Mouse (Mus musculus) forebrain, embryonic 16.5 days (tissue): ENCODE data around the gene Blnk. TPM values are rescaled to one million over a fixed set of nuclear protein-coding genes. Genes with fewer than 3 reads are reported as not detected.

ENCODE experiments used
- ATAC-seq: fragments of 200-750 bp; cut with Nextera tagmentation; 2 replicates; pipeline ENCODE4 v1.8.0; 2017; ENCODE audit warnings: mild to moderate bottlenecking, moderate library complexity
- H3K27ac ChIP-seq: fragments of 300-500 bp; sonication (generic); 2 replicates; pipeline ENCODE4 v1.5.1; 2014; ENCODE audit warnings: low read length, control low read depth
- H3K27me3 ChIP-seq: fragments of 300-500 bp; sonication (generic); replicated peaks from 2 replicates; pipeline ENCODE4 v1.6.1; 2014; ENCODE audit warnings: low read length; ENCODE audit not compliant: control insufficient read depth, insufficient read depth
- H3K36me3 ChIP-seq: fragments of 300-500 bp; sonication (generic); 2 replicates; pipeline ENCODE4 v1.6.1; 2014; ENCODE audit not compliant: control insufficient read depth, insufficient read depth
- H3K4me1 ChIP-seq: fragments of 300-500 bp; sonication (generic); replicated peaks from 2 replicates; pipeline ENCODE4 v1.6.1; 2014; ENCODE audit warnings: low read length; ENCODE audit not compliant: control insufficient read depth, insufficient read depth
- H3K4me2 ChIP-seq: fragments of 300-500 bp; sonication (generic); 2 replicates; pipeline ENCODE4 v1.6.1; 2014; ENCODE audit warnings: mild to moderate bottlenecking, low read length, control low read depth
- H3K4me3 ChIP-seq: fragments of 300-500 bp; sonication (generic); replicated peaks from 2 replicates; pipeline ENCODE4 v1.5.1; 2014; ENCODE audit warnings: mild to moderate bottlenecking, low read length, control low read depth
- H3K9ac ChIP-seq: fragments of 300-500 bp; sonication (generic); replicated peaks from 2 replicates; pipeline ENCODE4 v1.6.1; 2014; ENCODE audit warnings: low read depth, low read length, control low read depth
- H3K9me3 ChIP-seq: fragments of 300-500 bp; sonication (generic); 2 replicates; pipeline ENCODE4 v1.6.1; 2016; ENCODE audit warnings: low read length; ENCODE audit not compliant: control insufficient read depth
- WGBS: fragments of 180-500 bp; shearing (Covaris S2); extraction: QIAGEN DNeasy Blood & Tissue Kit; methylation state at CpG from one replicate; pipeline ENCODE4 v1.1.7; 2014; 5-methylcytosine and 5-hydroxymethylcytosine counted together
- polyA plus RNA-seq: library from polyadenylated mRNA; unstranded; fragments of >200 nt; fragmentation: Nextera tagmentation; extraction: Ambion mirVana; gene quantifications from 2 replicates; pipeline ENCODE4 v1.2.1, GENCODE M21; 2015

The Blnk gene
- polyA plus RNA-seq, 1 experiment from 2014 or later = 0.56 TPM

GRCm38 (mm10) chr19:41026551-41026950, 32.2 kb upstream of the Blnk start:
- no peak for ATAC-seq
- Histone ChIP-seq H3K4me2 (no peak overlapping the region), H3K4me1 (0 out of 2 replicates have a peak, but pooled peaks cover 3% of the 10 kb centered on the region), H3K4me3 (no peak overlapping the region), H3K36me3 (no peaks in the 10 kb centered on the region), H3K27ac (no peak overlapping the region), H3K9me3 (no peaks in the 10 kb centered on the region), H3K27me3 (no peaks in the 10 kb centered on the region), H3K9ac (no peak overlapping the region)
- 86% methylated on average over 8 of the region's 8 CpGs for WGBS

GRCm38 (mm10) chr19:41022244-41022643, 27.9 kb upstream of the Blnk start:
- Histone ChIP-seq H3K9ac (no peak overlapping the region), H3K36me3 (no peaks in the 10 kb centered on the region), H3K4me1 (0 out of 2 replicates have a peak, but pooled peaks cover 3% of the 10 kb centered on the region), H3K9me3 (no peaks in the 10 kb centered on the region), H3K27ac (no peak overlapping the region), H3K4me2 (no peak overlapping the region), H3K27me3 (no peaks in the 10 kb centered on the region), H3K4me3 (no peak overlapping the region)
- 60% methylated on average over 4 of the region's 4 CpGs for WGBS
- no peak for ATAC-seq

- no peaks in the 10 kb centered on the region for H3K27me3 ChIP-seq
- no peak overlapping the region for H3K27ac ChIP-seq
- 73% methylated on average over 3 of the region's 3 CpGs for WGBS
- H3K4me3 ChIP-seq = no peak overlapping the region
- H3K9ac ChIP-seq = no peak overlapping the region
- H3K4me1 ChIP-seq = peaks cover 6% of the 10 kb centered on the region
- no peaks in the 10 kb centered on the region for H3K36me3 ChIP-seq
- H3K4me2 ChIP-seq = no peak overlapping the region
- no peak for ATAC-seq
- no peaks in the 10 kb centered on the region for H3K9me3 ChIP-seq
Observed at GRCm38 (mm10) chr19:41020537-41020936, 26.2 kb upstream of the Blnk start.

GRCm38 (mm10) chr19:41019164-41019675, 24.9 kb upstream of the Blnk start:
- H3K9ac ChIP-seq = no peak overlapping the region
- WGBS = 80% methylated on average over 5 of the region's 5 CpGs
- no peak overlapping the region for H3K27ac ChIP-seq
- H3K4me1 ChIP-seq = peaks cover 6% of the 10 kb centered on the region
- no peak overlapping the region for H3K4me2 ChIP-seq
- no peaks in the 10 kb centered on the region; the same call in 1 of the 2 replicates for H3K27me3 ChIP-seq
- H3K9me3 ChIP-seq = no peaks in the 10 kb centered on the region
- no peak overlapping the region for H3K4me3 ChIP-seq
- H3K36me3 ChIP-seq = no peaks in the 10 kb centered on the region
- ATAC-seq = no peak

GRCm38 (mm10) chr19:41015951-41016716, 21.8 kb upstream of the Blnk start:
- peaks cover 3% of the 10 kb centered on the region; the same call in 1 of the 2 replicates for H3K27me3 ChIP-seq
- H3K4me2 ChIP-seq = peak overlapping the region; percentile 43
- H3K36me3 ChIP-seq = no peaks in the 10 kb centered on the region
- H3K4me1 ChIP-seq = peaks cover 4% of the 10 kb centered on the region
- H3K4me3 ChIP-seq = no peak overlapping the region
- no peak overlapping the region for H3K9ac ChIP-seq
- WGBS = 16% methylated on average over 14 of the region's 14 CpGs
- no peak overlapping the region for H3K27ac ChIP-seq
- peak; percentile 82 for ATAC-seq
- no peaks in the 10 kb centered on the region for H3K9me3 ChIP-seq

- no peak overlapping the region for H3K9ac ChIP-seq
- WGBS = 20% methylated on average over 9 of the region's 9 CpGs
- no peaks in the 10 kb centered on the region for H3K36me3 ChIP-seq
- H3K4me3 ChIP-seq = no peak overlapping the region
- no peak overlapping the region for H3K4me2 ChIP-seq
- H3K4me1 ChIP-seq = peaks cover 4% of the 10 kb centered on the region
- H3K27ac ChIP-seq = no peak overlapping the region
- ATAC-seq = no peak
- no peaks in the 10 kb centered on the region for H3K9me3 ChIP-seq
- peaks cover 3% of the 10 kb centered on the region; the same call in 1 of the 2 replicates for H3K27me3 ChIP-seq
Observed at GRCm38 (mm10) chr19:41014003-41014402, 19.7 kb upstream of the Blnk start.

- Histone ChIP-seq H3K36me3 (no peaks in the 10 kb centered on the region), H3K9me3 (no peaks in the 10 kb centered on the region), H3K27ac (no peak overlapping the region), H3K27me3 (peaks cover 3% of the 10 kb centered on the region; the same call in 1 of the 2 replicates), H3K4me2 (no peak overlapping the region), H3K9ac (no peak overlapping the region), H3K4me3 (no peak overlapping the region), H3K4me1 (peaks cover 4% of the 10 kb centered on the region)
- ATAC-seq = no peak
- 2% methylated on average over 5 of the region's 5 CpGs for WGBS
Observed at GRCm38 (mm10) chr19:41013591-41013990, 19.3 kb upstream of the Blnk start.

GRCm38 (mm10) chr19:41011676-41012075, 17.3 kb upstream of the Blnk start:
- 32% methylated on average over 5 of the region's 5 CpGs for WGBS
- Histone ChIP-seq H3K9ac (no peak overlapping the region), H3K4me2 (no peak overlapping the region), H3K27me3 (peaks cover 3% of the 10 kb centered on the region; the same call in 1 of the 2 replicates), H3K9me3 (no peaks in the 10 kb centered on the region), H3K27ac (no peak overlapping the region), H3K4me3 (no peak overlapping the region), H3K4me1 (peaks cover 4% of the 10 kb centered on the region), H3K36me3 (no peaks in the 10 kb centered on the region)
- no peak for ATAC-seq

GRCm38 (mm10) chr19:41008674-41009395, 14.5 kb upstream of the Blnk start:
- H3K4me1 ChIP-seq = no peaks in the 10 kb centered on the region
- WGBS = 91% methylated on average over 5 of the region's 5 CpGs
- H3K36me3 ChIP-seq = no peaks in the 10 kb centered on the region

More at GRCm38 (mm10) chr19:41008674-41009395, 14.5 kb upstream of the Blnk start:
- H3K27ac ChIP-seq = no peak overlapping the region
- H3K9me3 ChIP-seq = no peaks in the 10 kb centered on the region
- no peak for ATAC-seq
- no peak overlapping the region for H3K9ac ChIP-seq
- H3K4me2 ChIP-seq = no peak overlapping the region
- no peak overlapping the region for H3K4me3 ChIP-seq
- peaks cover 3% of the 10 kb centered on the region; the same call in 1 of the 2 replicates for H3K27me3 ChIP-seq
